Mouse (Mus musculus): ENCODE measurements around the gene Timp2.
"Not testable (repeated sequence)": the region's sequence is repeated elsewhere in the genome, so short reads cannot be mapped to it uniquely, and the experiment has no call there.

Gene Timp2

DNA sequence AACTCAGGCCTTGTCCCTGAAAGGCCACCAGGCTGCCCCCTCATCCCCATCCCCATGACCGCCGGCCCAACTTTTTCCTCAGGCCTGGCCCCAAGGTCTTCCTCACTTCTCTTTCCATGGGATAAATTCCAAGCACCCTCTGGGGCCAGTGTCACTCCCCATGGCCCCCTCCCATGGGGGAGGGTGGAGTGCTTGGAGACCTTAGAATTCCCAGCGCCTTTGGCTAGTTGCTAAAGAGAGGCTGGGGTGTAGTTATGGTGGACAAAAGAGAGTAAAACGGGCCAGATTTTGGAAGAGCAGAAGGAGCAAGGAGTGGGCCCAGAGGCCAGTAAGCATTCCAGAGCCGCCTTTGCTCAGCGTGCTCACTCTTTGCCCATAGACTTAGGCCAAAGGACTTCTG, at the start of gene Timp2:
Timp2 (minus strand) TSS at position 101 of the 400 bp plus-strand sequence.
- DNase-seq (ENCODE audit: low read depth): no peak

DNA sequence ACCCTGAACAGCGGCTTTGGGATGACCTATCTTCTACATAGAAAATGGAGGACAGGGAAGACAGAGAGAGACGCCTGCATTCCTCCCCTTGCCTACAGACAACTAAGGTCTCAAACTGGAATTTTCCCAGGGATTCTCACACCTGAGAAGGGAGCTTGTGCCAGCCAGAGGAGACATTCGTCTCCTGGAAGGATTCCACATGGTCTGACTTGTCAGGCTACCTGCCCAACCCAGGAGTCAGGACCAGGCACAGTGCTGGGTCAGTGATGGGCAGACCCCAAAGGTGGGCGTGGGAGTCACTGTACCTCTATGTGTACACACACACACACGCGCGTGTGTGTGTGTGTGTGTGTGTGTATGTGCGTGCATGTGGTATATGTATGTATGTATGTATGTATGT, 49.8 kb upstream of the Timp2 start:
- DNase-seq (ENCODE audit: low read depth): no peak

DNA sequence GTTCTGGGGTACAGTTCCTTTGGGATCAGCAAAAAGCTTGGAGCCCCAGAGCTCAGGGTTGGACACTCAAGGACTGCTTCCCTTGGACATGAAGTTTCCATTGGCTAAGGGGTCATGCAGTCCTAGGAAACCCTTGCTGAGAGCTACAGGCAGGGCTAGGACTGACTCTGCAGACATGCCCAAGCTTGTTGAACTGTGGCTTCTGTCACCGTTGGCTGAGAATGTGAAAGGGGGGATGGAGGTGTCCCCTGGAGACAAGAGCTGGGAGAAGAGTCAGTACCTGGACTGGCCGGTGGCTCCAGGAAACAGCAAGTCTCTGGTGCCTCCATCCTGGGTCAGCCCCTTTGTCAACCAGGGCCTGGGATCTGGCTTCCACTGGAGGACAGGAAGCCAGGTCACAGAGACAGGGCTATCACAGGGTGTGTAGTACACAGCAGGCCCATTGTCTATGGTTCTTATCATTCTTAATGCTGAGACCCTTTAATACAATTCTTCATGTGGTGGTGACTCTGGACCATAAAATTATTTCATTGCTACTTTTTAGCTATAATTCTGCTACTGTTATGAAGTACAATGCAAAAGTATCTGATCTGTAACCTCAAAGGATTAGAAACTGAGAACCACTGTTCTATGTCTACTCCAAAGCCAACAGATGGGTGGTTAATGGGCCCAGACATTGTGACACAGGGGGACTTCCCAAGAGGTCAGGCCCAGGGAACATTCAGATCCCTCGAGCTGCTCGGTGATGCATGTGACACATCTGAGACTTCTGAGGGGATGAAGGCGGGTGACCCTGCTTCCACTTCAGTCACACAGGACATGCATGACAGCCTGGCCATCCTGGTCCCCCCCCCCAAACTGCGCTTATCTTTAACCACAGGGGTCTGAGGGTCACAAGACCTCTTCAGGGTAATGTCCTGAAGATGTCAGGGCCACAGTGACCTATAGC, 48.7 kb upstream of the Timp2 start:
- DNase-seq (ENCODE audit: low read depth): no peak

DNA sequence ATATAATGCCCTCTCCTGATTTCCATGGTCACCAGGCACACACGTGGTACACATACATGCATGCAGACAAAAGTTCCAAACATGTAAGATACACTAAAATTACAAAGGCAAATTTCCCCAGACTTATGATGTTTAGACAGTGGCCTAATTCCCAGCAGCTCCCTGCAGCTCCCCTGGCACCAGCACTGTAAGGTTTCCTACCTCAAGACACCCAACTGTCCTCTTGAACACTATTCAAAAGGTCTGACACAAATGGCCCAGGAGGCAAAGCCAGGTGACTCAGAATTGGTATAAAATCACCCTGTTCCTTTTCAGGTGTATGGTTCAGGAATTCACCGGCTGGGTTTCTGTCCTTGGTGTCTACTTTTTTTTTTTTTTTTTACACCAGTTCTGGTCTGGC, 47.6 kb upstream of the Timp2 start:
- no peak for DNase-seq (ENCODE audit: low read depth)

DNA sequence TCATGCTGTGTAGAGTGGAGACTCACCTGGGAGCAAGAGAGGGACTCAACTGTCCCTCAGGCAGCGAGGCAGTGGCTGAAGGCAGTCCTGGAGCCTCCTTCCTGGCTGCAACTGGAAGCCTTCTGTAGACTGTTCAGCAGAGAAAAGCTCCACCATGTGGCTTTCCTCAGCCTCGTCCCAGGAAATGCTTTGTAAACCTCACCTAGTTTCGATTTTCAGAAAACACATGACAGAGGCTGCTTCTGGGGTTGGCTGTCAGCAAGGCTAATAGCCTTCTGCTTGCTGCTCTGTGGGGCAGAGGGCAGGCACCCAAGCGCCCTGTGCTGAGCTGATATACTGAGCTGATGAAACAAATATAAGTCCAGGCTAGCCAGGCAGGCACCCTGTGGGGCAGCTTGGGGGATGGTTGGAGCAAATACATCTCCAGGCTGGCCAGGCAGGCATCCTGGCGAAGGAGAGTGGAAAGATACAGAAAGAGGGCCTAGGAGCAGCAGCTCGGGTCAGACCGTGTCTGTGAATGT, 46.3 kb upstream of the Timp2 start, which contains the start of gene Lgals3bp:
Lgals3bp (minus strand) TSS at position 333 of the 521 bp plus-strand sequence.
- DNase-seq (ENCODE audit: low read depth): no peak

DNA sequence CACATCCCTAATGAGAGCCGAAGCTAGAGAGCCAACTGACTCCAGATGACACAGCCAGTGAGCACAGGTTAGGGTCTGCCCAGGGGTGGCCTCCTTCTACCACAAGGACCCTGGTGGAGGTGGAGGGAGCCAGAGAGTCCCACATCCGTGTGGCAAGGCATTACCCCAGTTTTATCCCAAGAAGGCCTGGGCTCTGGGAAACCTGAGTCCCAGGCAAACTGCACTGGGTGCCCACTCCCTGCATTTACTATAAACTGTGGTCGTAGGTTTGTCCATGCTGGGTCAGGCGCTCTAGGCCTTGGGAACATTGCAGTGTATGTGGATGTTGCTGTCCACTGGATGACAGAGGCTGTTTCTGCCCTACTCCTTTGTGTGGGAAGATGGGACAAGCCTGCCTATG, 45.7 kb upstream of the Timp2 start:
- DNase-seq (ENCODE audit: low read depth): no peak

DNA sequence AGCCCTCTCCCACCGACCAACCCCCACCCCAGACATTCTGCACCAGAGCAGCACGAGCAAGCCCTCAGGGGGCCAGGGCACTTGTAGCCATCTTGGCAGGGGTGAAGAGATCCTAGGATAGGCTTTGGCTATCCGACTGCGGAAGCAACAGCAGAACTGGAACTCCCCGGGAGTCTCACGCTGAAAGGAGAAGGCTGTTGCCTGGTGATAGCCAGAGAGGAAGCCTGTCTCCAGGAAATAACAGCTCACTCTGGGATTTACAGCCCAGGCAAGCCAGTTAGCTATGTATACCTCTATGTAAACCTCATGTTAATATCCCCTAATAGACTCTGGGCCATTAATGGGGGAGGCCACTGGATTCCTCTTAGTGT, 45.0 kb upstream of the Timp2 start:
- DNase-seq (ENCODE audit: low read depth): no peak

DNA sequence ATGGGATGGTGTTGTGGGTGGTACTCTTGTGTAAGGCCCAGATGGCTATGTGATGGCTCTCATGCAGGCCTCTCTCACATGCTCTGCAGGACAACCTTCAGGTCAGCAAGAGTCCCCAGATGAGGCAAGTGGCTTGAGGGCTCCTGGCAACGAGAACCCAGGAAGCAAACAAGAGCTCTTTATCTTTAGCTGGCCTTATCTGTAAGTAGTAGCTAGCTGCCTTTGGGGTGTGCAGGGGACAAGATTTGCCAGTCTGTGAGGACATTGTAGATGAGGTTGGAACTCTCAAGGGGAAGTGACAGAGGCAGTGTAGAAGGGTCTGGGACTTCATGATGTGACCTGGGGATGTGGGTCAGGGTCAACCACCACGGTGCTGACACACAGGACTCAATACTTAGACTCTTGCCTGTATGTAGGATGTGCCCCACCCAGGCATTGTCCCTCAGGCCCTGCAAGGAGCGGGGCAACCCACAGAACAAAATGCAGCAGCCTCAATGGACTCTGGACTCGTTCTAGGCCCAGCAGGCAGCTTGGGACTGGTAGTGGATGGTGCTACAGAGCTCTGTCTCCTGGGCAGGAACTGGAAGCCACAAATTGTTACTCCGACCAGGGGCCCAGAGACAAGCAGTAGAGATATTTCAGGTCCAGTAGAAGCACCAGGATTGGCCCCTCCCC, 44.5 kb upstream of the Timp2 start:
- no peak for DNase-seq (ENCODE audit: low read depth)

DNA sequence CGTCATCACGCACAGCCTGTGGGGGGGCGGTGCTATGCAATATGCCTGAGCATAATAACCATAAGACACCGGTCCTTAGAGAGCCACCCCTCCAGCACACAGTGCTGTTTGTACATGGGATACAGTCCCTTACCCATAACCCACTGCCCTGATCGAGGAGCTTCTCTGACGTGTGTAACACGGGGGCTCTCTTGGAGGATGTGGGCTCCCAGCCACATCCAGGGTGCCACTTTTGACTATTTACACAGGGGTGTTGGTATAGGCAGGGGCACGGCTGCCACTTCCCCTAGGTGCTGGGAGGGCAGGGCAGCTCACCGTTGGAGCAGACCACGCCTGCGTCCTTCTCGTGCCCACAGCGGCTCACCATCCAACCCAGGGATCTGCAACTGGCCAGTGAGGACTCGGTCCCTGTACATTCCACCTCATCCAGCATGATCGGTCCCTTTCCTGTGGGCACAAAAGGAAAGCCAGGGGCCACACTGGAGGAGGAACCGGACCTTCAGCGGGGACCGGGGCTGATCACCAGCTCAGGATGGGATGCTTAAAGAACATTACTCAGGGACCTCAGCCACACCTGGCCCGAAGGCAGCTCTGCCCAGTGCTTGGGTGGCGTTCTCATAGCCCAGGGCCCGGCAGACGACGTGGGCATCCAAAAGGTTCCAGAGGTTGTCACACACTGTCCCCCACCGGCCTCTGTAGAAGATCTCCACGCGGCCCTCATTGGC, 42.4 kb upstream of the Timp2 start:
- DNase-seq (ENCODE audit: low read depth): no peak

DNA sequence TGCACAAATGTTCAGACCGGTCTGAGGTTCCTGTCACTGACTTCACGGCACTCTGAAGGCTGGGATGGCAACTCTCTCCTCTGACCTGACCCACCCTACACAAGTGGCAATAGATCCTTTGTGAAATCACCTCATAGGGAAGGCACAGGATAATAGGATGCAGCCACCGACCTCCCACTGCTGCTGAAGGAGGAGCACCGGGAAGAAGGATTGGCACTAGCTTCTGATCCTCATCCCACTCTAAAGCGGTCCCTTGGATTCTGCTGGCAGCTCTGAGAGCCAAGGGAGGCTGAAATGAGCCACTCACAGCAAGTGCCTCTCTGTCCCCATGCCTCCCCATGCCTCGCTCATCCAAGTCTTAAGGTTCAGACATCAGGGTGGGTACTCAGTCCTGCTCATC, 39.0 kb upstream of the Timp2 start:
- DNase-seq (ENCODE audit: low read depth): no peak

DNA sequence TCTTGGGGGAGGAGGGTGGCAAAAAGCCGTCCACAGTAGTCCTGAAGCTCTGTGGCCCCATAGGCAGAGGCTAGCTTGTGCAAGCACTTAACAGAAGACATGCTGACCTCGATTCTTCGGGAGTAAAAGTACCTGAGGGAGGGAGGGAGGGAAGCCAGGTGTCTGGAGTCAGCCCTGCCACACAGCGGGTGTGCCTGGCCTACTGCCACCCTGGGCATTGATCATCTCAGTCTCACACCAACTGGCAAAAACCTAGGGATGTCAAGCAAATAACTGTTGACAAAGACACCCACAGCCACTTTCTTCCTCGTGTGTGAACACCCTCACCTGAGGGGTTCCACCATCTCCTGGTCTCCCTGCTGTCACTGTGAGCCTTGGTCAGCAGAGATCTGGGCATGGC, 38.5 kb upstream of the Timp2 start:
- DNase-seq (ENCODE audit: low read depth): no peak

DNA sequence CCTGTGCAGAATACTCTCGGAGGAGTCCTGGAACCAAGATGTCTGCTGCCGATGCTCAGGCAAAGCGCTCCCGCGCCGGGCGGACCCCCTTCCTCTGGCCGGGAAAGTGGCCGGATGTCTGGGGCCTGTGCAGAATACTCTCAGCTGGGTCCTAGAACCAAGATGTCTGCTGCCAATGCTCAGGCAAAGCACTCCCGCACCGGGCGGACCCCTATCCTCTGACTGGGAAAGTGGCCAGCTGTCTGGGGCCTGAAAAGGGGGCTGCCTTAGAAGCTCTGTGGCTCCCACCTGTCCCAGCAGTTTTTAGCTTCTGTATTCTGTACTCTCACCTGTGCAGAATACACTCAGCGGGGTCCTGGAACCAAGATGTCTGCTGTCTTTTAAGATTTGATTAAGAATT, 32.3 kb upstream of the Timp2 start:
- DNase-seq (ENCODE audit: low read depth): not testable (repeated sequence)

DNA sequence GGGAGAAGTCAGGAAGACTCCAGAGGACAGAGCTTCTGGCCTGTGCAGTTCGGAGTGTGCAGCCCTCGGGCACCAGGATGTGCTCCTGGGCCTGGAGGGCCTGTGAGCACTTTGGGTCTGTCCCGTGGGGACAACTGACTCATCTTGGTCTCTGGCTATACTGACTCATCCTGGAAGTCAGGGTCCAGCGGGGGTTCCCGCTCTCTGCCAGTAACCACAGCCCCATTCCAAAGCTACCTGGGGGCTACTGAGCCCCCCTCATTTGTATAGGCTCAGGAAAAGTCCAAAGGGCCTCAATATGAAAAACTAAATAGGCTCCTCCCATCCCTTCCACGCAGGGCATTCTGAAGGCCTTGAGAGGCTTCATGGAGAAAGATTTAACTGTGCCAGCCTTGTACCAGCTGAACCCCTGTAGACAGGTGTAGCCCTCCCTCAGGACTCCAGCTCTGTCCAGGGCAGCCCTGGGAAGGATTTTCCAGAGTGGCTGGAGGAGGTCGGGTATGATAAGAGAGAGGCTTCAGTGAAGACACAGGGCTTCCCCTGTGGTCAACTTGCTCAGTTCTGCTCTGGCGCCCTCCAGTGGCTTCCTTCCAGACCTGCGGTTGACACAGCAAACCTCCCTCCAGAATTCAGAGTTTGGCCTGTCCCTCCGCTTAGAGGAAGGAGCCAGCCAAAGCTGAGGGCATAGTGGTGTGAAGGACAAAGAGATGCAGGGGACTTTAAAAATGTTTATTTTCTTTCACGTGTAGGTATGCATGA, 23.9 kb upstream of the Timp2 start:
- peak; percentile 65 for DNase-seq (ENCODE audit: low read depth)

DNA sequence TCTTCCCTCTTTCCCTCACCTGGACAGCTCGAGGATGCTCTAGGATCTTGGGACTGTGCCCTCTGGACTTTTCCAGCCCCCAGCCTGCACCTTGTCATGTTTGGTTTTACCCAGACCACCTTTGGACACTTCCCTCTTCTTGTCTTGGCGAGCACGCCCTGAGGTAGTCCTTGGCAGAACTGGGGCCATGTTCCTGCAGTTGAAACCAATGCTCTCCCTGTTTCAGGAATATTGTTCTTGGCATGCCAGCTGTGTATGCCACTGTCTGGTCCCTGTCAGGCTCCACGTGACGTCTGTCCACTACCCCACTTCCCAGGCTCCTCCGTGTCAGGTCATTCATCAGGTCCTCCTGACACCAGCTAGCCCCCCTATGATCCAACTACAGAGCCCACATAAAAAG, 23.1 kb upstream of the Timp2 start:
- DNase-seq (ENCODE audit: low read depth): no peak

DNA sequence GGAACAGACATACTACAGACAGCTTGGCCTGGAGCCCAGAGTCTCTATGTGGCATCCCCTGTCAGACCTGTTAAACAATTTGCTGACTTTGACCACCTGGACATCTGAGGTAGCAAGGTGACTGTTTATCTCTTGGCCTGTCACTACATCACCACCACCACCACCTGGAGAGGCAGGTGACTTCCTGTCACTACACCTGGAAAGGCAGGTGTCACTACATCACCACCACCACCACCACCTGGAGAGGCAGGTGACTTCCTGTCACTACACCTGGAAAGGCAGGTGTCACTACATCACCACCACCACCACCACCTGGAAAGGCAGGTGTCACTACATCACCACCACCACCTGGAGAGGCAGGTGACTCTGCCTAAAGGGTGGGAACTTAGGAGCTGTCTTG, 20.8 kb upstream of the Timp2 start:
- not testable (repeated sequence) for DNase-seq (ENCODE audit: low read depth)

DNA sequence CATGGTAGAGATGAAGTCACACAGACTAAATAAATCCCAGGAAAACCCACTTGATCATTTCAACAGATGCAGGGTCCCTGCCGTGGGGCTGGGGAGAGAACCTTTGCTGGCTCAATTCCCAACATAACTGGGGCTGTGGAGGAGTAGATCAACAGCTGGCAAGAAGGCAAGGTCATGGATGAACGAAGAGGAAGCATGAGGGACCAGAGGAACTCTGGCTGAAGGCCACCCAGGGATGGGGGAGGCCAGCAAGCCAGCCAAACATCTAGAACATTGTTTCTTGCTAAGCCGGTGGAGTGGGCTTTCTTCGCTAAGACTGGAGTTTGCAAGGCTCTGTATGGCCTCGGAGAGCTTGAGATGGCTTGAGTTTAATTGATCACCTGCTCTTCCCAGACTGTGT, 20.3 kb upstream of the Timp2 start:
- no peak for DNase-seq (ENCODE audit: low read depth)

DNA sequence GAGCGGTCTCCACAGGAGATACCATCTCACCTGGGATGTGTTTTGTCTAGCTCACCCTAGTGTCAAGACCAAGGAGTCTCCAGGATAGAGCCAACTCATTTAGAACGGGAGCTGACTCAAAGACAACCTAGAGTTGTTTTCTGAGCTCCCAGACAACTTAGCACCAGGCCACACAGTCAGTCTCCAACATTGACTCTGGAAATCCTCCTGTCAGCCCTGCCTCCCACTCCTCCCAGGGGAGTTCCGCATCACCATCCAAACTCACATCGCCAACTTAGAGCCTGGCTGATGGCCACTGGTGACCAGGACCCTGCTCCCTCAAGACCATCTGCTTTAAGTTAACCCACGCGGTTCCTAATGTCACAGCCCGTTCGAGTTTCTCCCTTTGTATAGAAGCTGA, 19.9 kb upstream of the Timp2 start:
- no peak for DNase-seq (ENCODE audit: low read depth)

DNA sequence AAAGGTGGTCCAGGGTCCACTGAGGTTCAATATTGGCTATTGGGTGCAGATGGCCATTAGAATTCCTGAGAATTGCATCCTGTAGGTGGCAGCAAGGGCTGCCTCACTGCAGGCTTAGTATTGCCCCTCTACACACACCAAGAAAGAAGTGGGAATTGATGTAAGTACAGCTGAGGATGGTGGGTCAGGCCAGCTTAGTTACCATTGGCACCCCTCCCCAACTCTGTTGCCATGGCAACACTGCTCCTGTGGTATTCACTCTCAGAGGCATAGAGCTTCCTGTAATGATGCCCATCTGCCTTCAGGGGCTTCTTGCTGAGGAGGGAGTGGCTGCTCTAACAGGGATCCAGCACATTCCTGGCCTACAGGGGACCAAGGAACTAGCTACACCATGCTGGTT, 19.5 kb upstream of the Timp2 start:
- DNase-seq (ENCODE audit: low read depth): no peak

DNA sequence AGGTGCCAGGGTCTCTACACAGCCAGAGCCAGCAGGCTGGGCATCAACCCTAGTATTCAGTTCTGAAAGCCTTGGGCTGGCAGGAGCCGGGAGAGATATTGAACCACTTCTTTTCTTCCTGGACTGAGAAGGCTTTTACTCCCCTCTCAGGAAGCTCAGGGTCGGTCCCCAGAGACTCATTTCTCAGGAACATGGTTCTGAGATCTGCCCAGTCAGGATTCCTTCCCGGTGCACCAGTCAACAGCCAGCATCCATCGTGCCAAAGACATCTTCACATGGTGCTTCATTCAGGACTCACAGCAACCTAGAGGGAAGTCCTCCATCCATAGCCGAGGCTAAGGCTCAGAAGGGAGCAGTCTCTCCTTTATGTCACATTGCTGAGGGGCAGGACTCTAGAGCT, 19.0 kb upstream of the Timp2 start:
- DNase-seq (ENCODE audit: low read depth): no peak

DNA sequence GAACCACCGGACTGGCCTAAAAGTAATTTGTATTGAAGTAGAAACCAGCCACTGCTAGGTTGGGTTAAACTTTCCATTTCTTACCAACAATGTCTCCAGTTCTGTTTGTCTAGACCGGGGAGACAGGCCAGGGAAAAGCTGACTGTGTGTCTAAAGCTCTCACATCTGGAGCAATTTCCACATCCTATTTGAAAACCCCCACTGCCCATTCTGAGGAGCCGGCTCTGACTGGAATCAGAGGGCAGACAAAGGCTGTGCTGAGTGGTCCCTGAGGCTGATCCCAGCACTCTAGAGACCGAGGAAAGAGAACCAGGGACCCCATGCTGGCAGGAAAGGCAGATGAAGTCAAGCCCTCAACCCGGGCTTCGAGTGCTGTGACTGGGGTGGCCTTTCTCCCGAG, 17.1 kb upstream of the Timp2 start:
- DNase-seq (ENCODE audit: low read depth): no peak

DNA sequence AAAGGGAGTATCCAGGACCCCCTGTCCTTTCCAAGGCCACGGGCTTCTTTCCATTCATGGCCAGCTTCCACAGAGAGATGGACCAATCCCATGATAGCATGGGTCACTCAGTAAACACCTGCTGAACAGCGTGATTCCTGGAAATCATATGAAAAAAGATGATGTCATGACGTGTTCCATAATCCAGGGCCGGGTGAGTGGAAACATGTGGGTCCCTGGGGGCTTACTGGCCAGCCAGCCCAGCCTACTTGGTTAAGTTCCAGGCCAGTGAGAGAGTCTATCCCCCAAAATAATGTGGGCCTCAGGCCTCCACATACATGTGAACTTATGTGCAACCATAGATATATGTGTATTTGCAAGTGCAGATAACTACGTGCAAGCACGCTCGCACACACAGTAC, 16.3 kb upstream of the Timp2 start:
- DNase-seq (ENCODE audit: low read depth): no peak

DNA sequence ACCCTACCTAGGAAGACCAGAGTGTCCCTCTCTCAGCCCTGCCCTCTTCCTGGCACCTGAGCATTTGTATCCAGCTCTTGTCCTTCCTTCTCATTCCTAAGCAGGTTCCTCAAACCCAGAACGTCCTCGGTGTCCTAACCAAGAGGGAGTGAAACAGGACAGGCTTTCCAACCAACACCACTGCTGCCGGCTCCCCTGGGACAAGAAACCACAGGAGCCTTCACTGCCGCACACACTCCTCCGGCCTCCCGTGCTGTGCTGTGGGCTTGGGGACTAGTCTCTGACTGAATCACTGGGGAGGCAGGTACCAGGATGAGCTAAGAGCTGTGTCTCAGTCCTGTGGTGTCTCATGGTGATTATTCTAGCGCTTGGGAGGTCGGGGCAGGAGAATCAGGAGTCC, 14.1 kb upstream of the Timp2 start:
- no peak for DNase-seq (ENCODE audit: low read depth)
